Mouse (Mus musculus) CH12.LX (cell line): ENCODE data around the gene Olfr322. TPM values are rescaled to one million over a fixed set of nuclear protein-coding genes. Genes with fewer than 3 reads are reported as not detected.

ENCODE experiments used
- DNase-seq: peaks from one replicate; pipeline ENCODE4 v3.0.0-alpha.2; 2013; ENCODE audit errors: extremely low read depth
- H3K27ac ChIP-seq: 2 replicates; pipeline ENCODE4 v1.5.1; 2012; ENCODE audit warnings: low read depth, mild to moderate bottlenecking, control low read depth, moderate library complexity; ENCODE audit not compliant: insufficient read depth
- H3K27me3 ChIP-seq: replicated peaks from 2 replicates; pipeline ENCODE3; 2012; ENCODE audit warnings: inconsistent platforms
- H3K36me3 ChIP-seq, 2 experiments: replicated peaks in 1 of 2; 2 replicates each; pipeline versions ENCODE3 to v1.6.1; 2012; ENCODE audit warnings: inconsistent platforms in 1 of 2, low read length in 1 of 2, mild to moderate bottlenecking in 1 of 2, mixed read lengths in 1 of 2, moderate library complexity in 1 of 2; ENCODE audit not compliant: control insufficient read depth in 1 of 2, insufficient read depth in 1 of 2
- H3K4me1 ChIP-seq, 2 experiments: 2 replicates each; pipeline ENCODE4 v1.6.1; 2012; ENCODE audit warnings: inconsistent platforms in 1 of 2, moderate library complexity in 1 of 2; ENCODE audit not compliant: insufficient read depth in 2 of 2, control insufficient read depth in 1 of 2
- H3K4me2 ChIP-seq: 2 replicates; pipeline ENCODE4 v1.6.1; 2012; ENCODE audit warnings: low read depth, mild to moderate bottlenecking, control low read depth; ENCODE audit not compliant: poor library complexity, insufficient read depth, severe bottlenecking
- H3K4me3 ChIP-seq, 3 experiments: fragments of 150-350 bp in 1 of 3; sonication (generic) in 1 of 3; replicated peaks in 1 of 3; 2 replicates each; pipeline versions ENCODE3 to v1.5.1; 2011 to 2012; ENCODE audit warnings: low read depth in 2 of 3, low read length in 2 of 3, mild to moderate bottlenecking in 2 of 3, moderate library complexity in 2 of 3, control low read depth in 1 of 3, improper control_type of control experiment in 1 of 3, inconsistent platforms in 1 of 3, mixed read lengths in 1 of 3; ENCODE audit not compliant: poor library complexity in 1 of 3
- H3K79me2 ChIP-seq: replicated peaks from 2 replicates; pipeline ENCODE4 v1.6.1; 2012; ENCODE audit warnings: mild to moderate bottlenecking, moderate library complexity; ENCODE audit not compliant: control insufficient read depth, poor library complexity, insufficient read depth, severe bottlenecking; ENCODE audit errors: extremely low read depth
- H3K9ac ChIP-seq: 2 replicates; pipeline ENCODE4 v1.6.1; 2012; ENCODE audit warnings: low read depth, mild to moderate bottlenecking, control low read depth, moderate library complexity; ENCODE audit not compliant: insufficient read depth
- H3K9me3 ChIP-seq: replicated peaks from 2 replicates; pipeline ENCODE3; 2012; ENCODE audit warnings: low read length, inconsistent platforms, mixed read lengths
- CTCF ChIP-seq, 2 experiments: IDR thresholded peaks in 1 of 2; conservative IDR thresholded peaks in 1 of 2; 2 replicates each; pipeline ENCODE4 v1.5.1; 2011 to 2012; ENCODE audit warnings: low read depth in 2 of 2, low read length in 2 of 2, improper control_type of control experiment in 1 of 2, inconsistent platforms in 1 of 2, mild to moderate bottlenecking in 1 of 2, moderate library complexity in 1 of 2
- E2F4 ChIP-seq: IDR thresholded peaks from 2 replicates; pipeline ENCODE4 v1.6.1; 2011; ENCODE audit warnings: low read depth, low read length, improper control_type of control experiment; ENCODE audit not compliant: insufficient replicate concordance
- ETS1 ChIP-seq: conservative IDR thresholded peaks from 2 replicates; pipeline ENCODE4 v1.6.1; 2012; ENCODE audit warnings: low read depth, mild to moderate bottlenecking, inconsistent platforms, low read length, improper control_type of control experiment, moderate library complexity
- HCFC1 ChIP-seq: IDR thresholded peaks from 2 replicates; pipeline ENCODE4 v1.6.1; 2012; ENCODE audit warnings: low read depth, mild to moderate bottlenecking, inconsistent platforms, low read length, improper control_type of control experiment
- JUND ChIP-seq: conservative IDR thresholded peaks from 2 replicates; pipeline ENCODE4 v1.6.1; 2011; ENCODE audit warnings: low read depth, low read length, improper control_type of control experiment
- MAFK ChIP-seq: IDR thresholded peaks from 2 replicates; pipeline ENCODE4 v1.6.1; 2011; ENCODE audit warnings: low read length, improper control_type of control experiment; ENCODE audit not compliant: insufficient replicate concordance
- MYC ChIP-seq: IDR thresholded peaks from 2 replicates; pipeline ENCODE4 v1.6.1; 2011; ENCODE audit warnings: low read depth, mild to moderate bottlenecking, improper control_type of control experiment, low read length
- NELFE ChIP-seq: IDR thresholded peaks from 2 replicates; pipeline ENCODE4 v1.6.1; 2011; ENCODE audit warnings: low read depth, low read length, improper control_type of control experiment
- NRF1 ChIP-seq: IDR thresholded peaks from 2 replicates; pipeline ENCODE4 v1.6.1; 2014; ENCODE audit warnings: low read depth, mild to moderate bottlenecking, inconsistent platforms, low read length, improper control_type of control experiment, moderate library complexity
- PAX5 ChIP-seq: IDR thresholded peaks from 2 replicates; pipeline ENCODE4 v1.6.1; 2012; ENCODE audit warnings: low read length, inconsistent platforms, mixed read lengths
- POLR2AphosphoS2 ChIP-seq: IDR thresholded peaks from 2 replicates; pipeline ENCODE4 v1.6.1; 2011; ENCODE audit warnings: low read depth, low read length, improper control_type of control experiment
- RAD21 ChIP-seq: IDR thresholded peaks from 2 replicates; pipeline ENCODE4 v1.6.1; 2011; ENCODE audit warnings: low read depth, mild to moderate bottlenecking, low read length, improper control_type of control experiment, moderate library complexity
- RCOR1 ChIP-seq: conservative IDR thresholded peaks from 2 replicates; pipeline ENCODE4 v1.6.1; 2012; ENCODE audit warnings: low read depth, mild to moderate bottlenecking, inconsistent platforms, low read length, improper control_type of control experiment
- TBP ChIP-seq: conservative IDR thresholded peaks from 2 replicates; pipeline ENCODE4 v1.6.1; 2011; ENCODE audit warnings: low read depth, low read length, improper control_type of control experiment
- ZC3H11A ChIP-seq: IDR thresholded peaks from 2 replicates; pipeline ENCODE4 v1.6.1; 2012; ENCODE audit warnings: low read depth, mild to moderate bottlenecking, inconsistent platforms, low read length, improper control_type of control experiment
- ZKSCAN1 ChIP-seq: IDR thresholded peaks from 2 replicates; pipeline ENCODE4 v1.6.1; 2012; ENCODE audit warnings: low read depth, inconsistent platforms, low read length, improper control_type of control experiment, borderline replicate concordance
- ZMIZ1 ChIP-seq: IDR thresholded peaks from 2 replicates; pipeline ENCODE4 v1.6.1; 2012; ENCODE audit warnings: low read depth, mild to moderate bottlenecking, inconsistent platforms, low read length, improper control_type of control experiment
- ZNF384 ChIP-seq: IDR thresholded peaks from 2 replicates; pipeline ENCODE4 v1.6.1; 2012; ENCODE audit warnings: low read depth, low read length, improper control_type of control experiment, inconsistent platforms
- dilution Hi-C: fragments of 300-500 bp; cut with MboI; formaldehyde crosslinking; loops from 2 replicates; pipeline ENCODE4 v1.14.3; 2020; ENCODE audit warnings: low sequenced_read_pairs; ENCODE audit not compliant: extremely low pct_unique_long_range_greater_than_20kb, extremely low pct_ligation_motif_present
- in situ Hi-C: fragments of 300-500 bp; cut with MboI; formaldehyde crosslinking; loops from 3 replicates; pipeline ENCODE4 v1.14.3; 2019; ENCODE audit warnings: low sequenced_read_pairs, low pct_ligation_motif_present, low pct_unique_long_range_greater_than_20kb, mixed read lengths
- polyA plus RNA-seq: library from polyadenylated mRNA; unstranded; fragments of >175 nt; gene quantifications from 2 replicates; pipeline ENCODE4 v1.2.1, GENCODE M21; 2012; ENCODE audit warnings: low read depth; ENCODE audit not compliant: insufficient read length
- total RNA-seq, 2 experiments: library from RNA; depleted of rRNA; stranded (reverse); fragments of 300-350 nt in 1 of 2; fragments of >200 nt in 1 of 2; gene quantifications; 2 replicates each; pipeline ENCODE4 v1.2.3; 2012 to 2014

Gene Olfr322
- total and polyA plus RNA-seq, 3 experiments = not detected

GRCm38 (mm10) chr11:58638176-58638701 lies 20.3 kb upstream of the Olfr322 start:
- Histone ChIP-seq H3K4me3 (no peak overlapping the region), H3K4me2 (no peak overlapping the region), H3K79me2 (no peaks in the 10 kb centered on the region), H3K9ac (no peak overlapping the region), H3K4me1 (peaks cover 1 to 4% of the 10 kb centered on the region in 2 experiments; a peak in 3 of 4 replicates), H3K36me3 (no peaks in the 10 kb centered on the region)
- no peak for DNase-seq
- in situ Hi-C loops = loop anchor here (25.0 kb wide), 1 partner anchor 701 kb away; no protein-coding TSS in a partner anchor
- no peak for TF ChIP-seq MYC
- TF ChIP-seq TBP = no peak
- no peak for TF ChIP-seq ZNF384
- TF ChIP-seq NELFE = no peak
- TF ChIP-seq HCFC1 = no peak
- TF ChIP-seq ZKSCAN1 = no peak
- TF ChIP-seq ZC3H11A = no peak
- TF ChIP-seq CTCF (conservative IDR thresholded peaks at IDR 0.05 in 1 of 2, IDR thresholded peaks at IDR 0.05 in 1 of 2; ENCODE audit: low read depth in 2 of 2, low read length in 2 of 2) = no peak
- TF ChIP-seq E2F4 = no peak
- no peak for TF ChIP-seq PAX5
- no peak for TF ChIP-seq ETS1
- no peak for TF ChIP-seq MAFK
- TF ChIP-seq, all 38 proteins: peak for 0
- dilution Hi-C loops = no loop called here
- Histone ChIP-seq H3K27me3 (peaks cover 83% of the 10 kb centered on the region), H3K9me3 (no peaks in the 10 kb centered on the region), H3K27ac (no peak overlapping the region)

GRCm38 (mm10) chr11:58640272-58640867 lies 18.2 kb upstream of the Olfr322 start, which contains the start of gene Trim58:
Gene Trim58, plus strand, starts transcription at chr11:58640465.
- no peaks in the 10 kb centered on the region for H3K9me3 ChIP-seq
- H3K27ac ChIP-seq = no peak within 1 kb of the TSS
- DNase-seq = no peak
- H3K36me3 ChIP-seq = no peaks in the 10 kb centered on the region
- dilution Hi-C loops (no loop called here), in situ Hi-C loops (loop anchor here (25.0 kb wide), 1 partner anchor 703 kb away; no protein-coding TSS in a partner anchor)
- no peak within 1 kb of the TSS for H3K4me2 ChIP-seq
- no peaks in the 10 kb centered on the region for H3K79me2 ChIP-seq
- peaks cover 79% of the 10 kb centered on the region for H3K27me3 ChIP-seq
- H3K9ac ChIP-seq = no peak within 1 kb of the TSS
- peaks cover 2 to 4% of the 10 kb centered on the region in 2 experiments; a peak in 3 of 4 replicates for H3K4me1 ChIP-seq
- TF ChIP-seq ZMIZ1 = no peak
- TF ChIP-seq NRF1 = no peak
- no peak for TF ChIP-seq RAD21
- no peak for TF ChIP-seq E2F4
- TF ChIP-seq JUND = no peak
- TF ChIP-seq RCOR1 = no peak
- no peak for TF ChIP-seq MAFK
- TF ChIP-seq POLR2AphosphoS2 = no peak
- TF ChIP-seq CTCF (conservative IDR thresholded peaks at IDR 0.05 in 1 of 2, IDR thresholded peaks at IDR 0.05 in 1 of 2; ENCODE audit: low read depth in 2 of 2, low read length in 2 of 2) = no peak
- TF ChIP-seq NELFE = no peak
- no peak for TF ChIP-seq TBP
- TF ChIP-seq MYC = no peak
- H3K4me3 ChIP-seq = no peak within 1 kb of the TSS
